Mouse (Mus musculus): ENCODE data around the gene Spata13.
A peak's percentile ranks its signal among the peaks of the same experiment; 100 is the strongest.

Gene Spata13

GRCm38 (mm10) chr14:60747154-60747870, 113.5 kb downstream of the Spata13 start:
- no peak for DNase-seq (ENCODE audit: low spot score in 2 of 2)

- DNase-seq (ENCODE audit: low spot score in 2 of 2): no peak
Observed at GRCm38 (mm10) chr14:60749880-60750279, 116.1 kb downstream of the Spata13 start.

- no peak for DNase-seq (ENCODE audit: low spot score in 2 of 2)
Observed at GRCm38 (mm10) chr14:60751581-60751980, 117.8 kb downstream of the Spata13 start.

- DNase-seq (ENCODE audit: low spot score in 2 of 2): peak in 1 of 2 experiments; percentile 40
Observed at GRCm38 (mm10) chr14:60752892-60753800, 119.3 kb downstream of the Spata13 start.

- no peak for DNase-seq (ENCODE audit: low spot score in 2 of 2)
Observed at GRCm38 (mm10) chr14:60753801-60754126, 120.0 kb downstream of the Spata13 start.

GRCm38 (mm10) chr14:60754656-60755055, 120.9 kb downstream of the Spata13 start:
- DNase-seq (ENCODE audit: low spot score in 2 of 2): no peak

GRCm38 (mm10) chr14:60756271-60756670, 122.5 kb downstream of the Spata13 start:
- DNase-seq (ENCODE audit: low spot score in 2 of 2): peak in 1 of 2 experiments; percentile 34

GRCm38 (mm10) chr14:60757265-60757664, 123.5 kb downstream of the Spata13 start:
- no peak for DNase-seq (ENCODE audit: low spot score in 2 of 2)

GRCm38 (mm10) chr14:60757722-60758121, 123.9 kb downstream of the Spata13 start:
- no peak for DNase-seq (ENCODE audit: low spot score in 2 of 2)

GRCm38 (mm10) chr14:60759097-60759496, 125.3 kb downstream of the Spata13 start:
- DNase-seq (ENCODE audit: low spot score in 2 of 2): no peak

GRCm38 (mm10) chr14:60761801-60762200, 128.0 kb downstream of the Spata13 start:
- no peak for DNase-seq (ENCODE audit: low spot score in 2 of 2)

- DNase-seq (ENCODE audit: low spot score in 2 of 2): no peak
Observed at GRCm38 (mm10) chr14:60762754-60763153, 129.0 kb downstream of the Spata13 start.

GRCm38 (mm10) chr14:60763746-60764145, 129.9 kb downstream of the Spata13 start:
- no peak for DNase-seq (ENCODE audit: low spot score in 2 of 2)

- DNase-seq (ENCODE audit: low spot score in 2 of 2): no peak
Observed at GRCm38 (mm10) chr14:60764526-60764925, 130.7 kb downstream of the Spata13 start.

GRCm38 (mm10) chr14:60765025-60765424, 131.2 kb downstream of the Spata13 start:
- DNase-seq (ENCODE audit: low spot score in 2 of 2): no peak

GRCm38 (mm10) chr14:60767884-60768283, 134.1 kb downstream of the Spata13 start, which contains the start of gene C1qtnf9:
C1qtnf9 (plus strand) TSS chr14:60768134.
- no peak for DNase-seq (ENCODE audit: low spot score in 2 of 2)

GRCm38 (mm10) chr14:60769340-60769739, 135.5 kb downstream of the Spata13 start:
- no peak for DNase-seq (ENCODE audit: low spot score in 2 of 2)

GRCm38 (mm10) chr14:60770594-60770993, 136.8 kb downstream of the Spata13 start:
- no peak for DNase-seq (ENCODE audit: low spot score in 2 of 2)

- DNase-seq (ENCODE audit: low spot score in 2 of 2): peak; percentile 54 to 79
Observed at GRCm38 (mm10) chr14:60771057-60771456, 137.3 kb downstream of the Spata13 start.

- DNase-seq (ENCODE audit: low spot score in 2 of 2): no peak
Observed at GRCm38 (mm10) chr14:60773476-60773875, 139.7 kb downstream of the Spata13 start.

- no peak for DNase-seq (ENCODE audit: low spot score in 2 of 2)
Observed at GRCm38 (mm10) chr14:60776521-60776920, 142.7 kb downstream of the Spata13 start.

GRCm38 (mm10) chr14:60777485-60777919, 143.7 kb downstream of the Spata13 start:
- DNase-seq (ENCODE audit: low spot score in 2 of 2): no peak

- DNase-seq (ENCODE audit: low spot score in 2 of 2): no peak
Observed at GRCm38 (mm10) chr14:60779198-60779597, 145.4 kb downstream of the Spata13 start.

Measured in cerebellum, postnatal 4 days (tissue).